Mouse (Mus musculus): ENCODE measurements at regions not wholly inside any gene's neighbourhood (a gene's known extent, or its start where the extent isn't known, plus 50 kb on each side); places are given as distances from the start of the nearest gene placed in this dataset.

GRCm38 (mm10) chr10:99619421-99620151 is 139.9 kb downstream of the Csl start:
- DNase-seq (ENCODE audit: extremely low spot score in 1 of 2, low spot score in 1 of 2): peak; percentile 52 to 89

- no peak for DNase-seq (ENCODE audit: extremely low spot score in 1 of 2, low spot score in 1 of 2)
Observed at GRCm38 (mm10) chr10:99620489-99620888, 139.0 kb downstream of the Csl start.

- DNase-seq (ENCODE audit: extremely low spot score in 1 of 2, low spot score in 1 of 2): no peak
Observed at GRCm38 (mm10) chr10:99627355-99627754, 132.1 kb downstream of the Csl start.

- no peak for DNase-seq (ENCODE audit: extremely low spot score in 1 of 2, low spot score in 1 of 2)
Observed at GRCm38 (mm10) chr10:99632250-99632985, 127.0 kb downstream of the Csl start.

- DNase-seq (ENCODE audit: extremely low spot score in 1 of 2, low spot score in 1 of 2): no peak
Observed at GRCm38 (mm10) chr10:99635796-99636195, 123.7 kb downstream of the Csl start.

GRCm38 (mm10) chr10:99639022-99639421 is 120.4 kb downstream of the Csl start:
- DNase-seq (ENCODE audit: extremely low spot score in 1 of 2, low spot score in 1 of 2): no peak

- no peak for DNase-seq (ENCODE audit: extremely low spot score in 1 of 2, low spot score in 1 of 2)
Observed at GRCm38 (mm10) chr10:99639469-99639868, 120.0 kb downstream of the Csl start.

GRCm38 (mm10) chr10:99641784-99642183 is 117.7 kb downstream of the Csl start:
- peak in 1 of 2 experiments; percentile 82 for DNase-seq (ENCODE audit: extremely low spot score in 1 of 2, low spot score in 1 of 2)

GRCm38 (mm10) chr10:99642201-99642827 is 117.1 kb downstream of the Csl start:
- no peak for DNase-seq (ENCODE audit: extremely low spot score in 1 of 2, low spot score in 1 of 2)

GRCm38 (mm10) chr10:99644981-99645380 is 114.5 kb downstream of the Csl start:
- no peak for DNase-seq (ENCODE audit: extremely low spot score in 1 of 2, low spot score in 1 of 2)

GRCm38 (mm10) chr10:99652011-99652410 is 107.4 kb downstream of the Csl start:
- no peak for DNase-seq (ENCODE audit: extremely low spot score in 1 of 2, low spot score in 1 of 2)

- no peak for DNase-seq (ENCODE audit: extremely low spot score in 1 of 2, low spot score in 1 of 2)
Observed at GRCm38 (mm10) chr10:99654284-99654683, 105.2 kb downstream of the Csl start.

- DNase-seq (ENCODE audit: extremely low spot score in 1 of 2, low spot score in 1 of 2): no peak
Observed at GRCm38 (mm10) chr10:99676557-99677098, 82.8 kb downstream of the Csl start.

- peak; percentile 16 to 67 for DNase-seq (ENCODE audit: extremely low spot score in 1 of 2, low spot score in 1 of 2)
Observed at GRCm38 (mm10) chr10:99678096-99678495, 81.4 kb downstream of the Csl start.

GRCm38 (mm10) chr10:99679813-99680212 is 79.6 kb downstream of the Csl start:
- no peak for DNase-seq (ENCODE audit: extremely low spot score in 1 of 2, low spot score in 1 of 2)

GRCm38 (mm10) chr10:99681932-99682331 is 77.5 kb downstream of the Csl start:
- DNase-seq (ENCODE audit: extremely low spot score in 1 of 2, low spot score in 1 of 2): no peak

GRCm38 (mm10) chr10:99682350-99682749 is 77.1 kb downstream of the Csl start:
- DNase-seq (ENCODE audit: extremely low spot score in 1 of 2, low spot score in 1 of 2): no peak

GRCm38 (mm10) chr10:99683310-99683709 is 76.1 kb downstream of the Csl start:
- no peak for DNase-seq (ENCODE audit: extremely low spot score in 1 of 2, low spot score in 1 of 2)

GRCm38 (mm10) chr10:99685911-99686310 is 73.5 kb downstream of the Csl start:
- DNase-seq (ENCODE audit: extremely low spot score in 1 of 2, low spot score in 1 of 2): no peak

- DNase-seq (ENCODE audit: extremely low spot score in 1 of 2, low spot score in 1 of 2): no peak
Observed at GRCm38 (mm10) chr10:99687011-99687410, 72.4 kb downstream of the Csl start.

- DNase-seq (ENCODE audit: extremely low spot score in 1 of 2, low spot score in 1 of 2): no peak
Observed at GRCm38 (mm10) chr10:99697696-99698095, 61.8 kb downstream of the Csl start.
